22 mouse cellular contexts compared by ENCODE assay signal in the genomic region with DNA sequence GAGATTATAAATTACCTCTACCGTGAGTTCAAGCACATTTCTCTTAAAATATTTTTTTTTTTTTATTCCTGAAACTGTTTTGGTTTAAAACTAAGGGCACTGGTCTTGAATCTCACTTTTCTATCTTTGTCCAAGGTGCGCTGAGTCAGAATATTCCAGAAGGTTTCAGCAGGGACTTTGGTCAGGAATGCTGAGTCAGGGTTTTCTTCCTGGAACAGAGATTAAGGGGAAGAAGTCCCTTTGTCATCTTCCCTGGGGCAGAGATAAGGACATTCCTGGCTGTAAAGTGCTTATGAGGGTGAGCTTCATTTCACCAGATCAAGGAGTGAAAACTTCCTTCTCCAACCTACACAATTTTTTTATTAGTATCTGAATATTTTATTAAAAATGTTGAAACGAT. TPM values are rescaled to one million over a fixed set of nuclear protein-coding genes. Genes with fewer than 3 reads are reported as not detected.
DNase-seq lines count a peak whose midpoint lies in the region; ATAC-seq and TF ChIP-seq lines count a peak whose summit lies in the region.
"Had no signal": no experiment of that assay in that cellular context is flagged by ENCODE, and none has a peak within 500 bp of the region (broad histone marks: within the 10 kb centered on the region; RNA-seq: fewer than 3 reads in every experiment).

No protein-coding gene starts in this region.

- no peaks in the 10 kb centered on the region for H3K79me2 ChIP-seq in CH12.LX (replicated peaks; ENCODE audit: control insufficient read depth, extremely low read depth, insufficient read depth, poor library complexity, severe bottlenecking)

- dilution Hi-C loops in CH12.LX (cut with MboI; ENCODE audit: extremely low pct_ligation_motif_present, extremely low pct_unique_long_range_greater_than_20kb, low sequenced_read_pairs): no loop called here

- H3K36me3 ChIP-seq in kidney, adult 2 months (ENCODE audit: control insufficient read depth, insufficient read depth, low read length): no peaks in the 10 kb centered on the region
- H3K36me3 ChIP-seq in CH12.LX (replicated peaks in 1 of 2; ENCODE audit: control insufficient read depth in 1 of 2, insufficient read depth in 1 of 2, low read length in 1 of 2) (no peaks in the 10 kb centered on the region), ES-E14 (ENCODE audit: control insufficient read depth, insufficient read depth, low read length, poor library complexity, severe bottlenecking) (no peaks in the 10 kb centered on the region)
- H3K36me3 ChIP-seq: embryonic facial prominence, embryonic 13.5 days; embryonic facial prominence, embryonic 15.5 days; forebrain, embryonic 15.5 days had no signal

- no peak for ATAC-seq in activated CD4-positive, CD25-positive, alpha-beta regulatory T cell, adult 4 months
- ATAC-seq in megakaryocyte progenitor cell, adult 5-6 weeks (replicated peaks; ENCODE audit: poor library complexity): no peak
- ATAC-seq: forebrain, embryonic 13.5 days; forebrain, embryonic 15.5 days; forebrain, postnatal 0 days had no signal

- H3K4me2 ChIP-seq in CH12.LX (ENCODE audit: insufficient read depth, low read depth, poor library complexity, severe bottlenecking): no peak overlapping the region
- H3K4me2 ChIP-seq: embryonic facial prominence, embryonic 13.5 days; embryonic facial prominence, embryonic 15.5 days; forebrain, embryonic 13.5 days; forebrain, embryonic 15.5 days had no signal

- no peak for TF ChIP-seq POLR2A in kidney, adult 2 months (IDR thresholded peaks at IDR 0.05; ENCODE audit: low read depth, low read length)
- TF ChIP-seq POLR2A in CH12.LX (IDR thresholded peaks at IDR 0.05; ENCODE audit: low read depth, low read length): no peak

- H3K4me3 ChIP-seq in kidney, adult 2 months (ENCODE audit: insufficient read depth, low read depth, low read length): no peak overlapping the region
- H3K4me3 ChIP-seq in CH12.LX (replicated peaks in 1 of 3; ENCODE audit: low read depth in 2 of 3, low read length in 2 of 3, poor library complexity in 1 of 3) (no peak overlapping the region), ES-E14 (ENCODE audit: insufficient read depth in 1 of 2, low read depth in 1 of 2, low read length in 2 of 2, poor library complexity in 1 of 2, severe bottlenecking in 1 of 2) (no peak overlapping the region)
- H3K4me3 ChIP-seq: embryonic facial prominence, embryonic 13.5 days; embryonic facial prominence, embryonic 15.5 days; erythroblast, embryonic 14.5 days; forebrain, embryonic 13.5 days; forebrain, embryonic 15.5 days had no signal

- DNase-seq in kidney, adult 2 months: peak; percentile 4
- DNase-seq in kidney, postnatal 25 days: no peak
- DNase-seq in CH12.LX (ENCODE audit: extremely low read depth): no peak
- DNase-seq in ES-E14 (ENCODE audit: low read depth, low spot score): no peak
- DNase-seq in yolk sac, embryonic 10.5 days (ENCODE audit: low spot score): peak; percentile 26
- DNase-seq: adrenal gland, adult 2 months; adrenal gland, postnatal 25 days; cerebellum, adult 11 months; cerebellum, adult 18-20 months; cerebellum, adult 8-10 months; cerebellum, adult 9-11 months; cerebellum, postnatal 36 days; embryo, embryonic 11 days; forebrain, postnatal 0 days had no signal

- no peak overlapping the region for H3K9ac ChIP-seq in CH12.LX (ENCODE audit: insufficient read depth, low read depth)
- no peak overlapping the region for H3K9ac ChIP-seq in ES-E14 (ENCODE audit: insufficient read depth, low read depth, low read length, poor library complexity, severe bottlenecking)
- H3K9ac ChIP-seq: embryonic facial prominence, embryonic 13.5 days; embryonic facial prominence, embryonic 15.5 days; forebrain, embryonic 13.5 days; forebrain, embryonic 15.5 days; forebrain, postnatal 0 days had no signal

- H3K9me3 ChIP-seq in CH12.LX (replicated peaks; ENCODE audit: low read length): no peaks in the 10 kb centered on the region
- no peaks in the 10 kb centered on the region for H3K9me3 ChIP-seq in ES-E14 (ENCODE audit: control insufficient read depth, insufficient read depth, low read depth, low read length)
- H3K9me3 ChIP-seq: embryonic facial prominence, embryonic 13.5 days; embryonic facial prominence, embryonic 15.5 days; forebrain, embryonic 13.5 days; forebrain, embryonic 15.5 days had no signal

- TF ChIP-seq CTCF in kidney, adult 2 months (conservative IDR thresholded peaks at IDR 0.05; ENCODE audit: insufficient read depth, insufficient read length, low read depth, low read length): no peak
- no peak for TF ChIP-seq CTCF in CH12.LX (conservative IDR thresholded peaks at IDR 0.05 in 1 of 2, IDR thresholded peaks at IDR 0.05 in 1 of 2; ENCODE audit: low read depth in 2 of 2, low read length in 2 of 2)

- in situ Hi-C loops in CH12.LX (cut with MboI; ENCODE audit: low pct_ligation_motif_present, low pct_unique_long_range_greater_than_20kb, low sequenced_read_pairs): no loop called here
- in situ Hi-C loops in ES-E14 (cut with MboI; ENCODE audit: low sequenced_read_pairs in 2 of 2, unreplicated experiment in 2 of 2): no loop called here

- no peak for TF ChIP-seq EP300 in CH12.LX (IDR thresholded peaks at IDR 0.05; ENCODE audit: low read length)

- no peaks in the 10 kb centered on the region for H3K27me3 ChIP-seq in kidney, adult 2 months (replicated peaks; ENCODE audit: control insufficient read depth, insufficient read depth, low read length)
- no peaks in the 10 kb centered on the region for H3K27me3 ChIP-seq in CH12.LX (replicated peaks)
- H3K27me3 ChIP-seq: embryonic facial prominence, embryonic 13.5 days; embryonic facial prominence, embryonic 15.5 days; forebrain, embryonic 13.5 days; forebrain, embryonic 15.5 days; Patski had no signal

- 81% methylated on average over 3 of the region's 3 CpGs for WGBS in kidney, adult 2 months

- no peak for TF ChIP-seq RAD21 in CH12.LX (IDR thresholded peaks at IDR 0.05; ENCODE audit: low read depth, low read length)

- no peaks in the 10 kb centered on the region; the same call in 1 of the 2 replicates for H3K4me1 ChIP-seq in kidney, adult 2 months (ENCODE audit: control insufficient read depth, insufficient read depth, low read length)
- H3K4me1 ChIP-seq in CH12.LX (ENCODE audit: control insufficient read depth in 1 of 2, insufficient read depth in 2 of 2): no peaks in the 10 kb centered on the region
- H3K4me1 ChIP-seq in ES-E14 (ENCODE audit: control insufficient read depth in 2 of 2, insufficient read depth in 2 of 2, low read length in 2 of 2, poor library complexity in 1 of 2): no peaks in the 10 kb centered on the region
- H3K4me1 ChIP-seq: embryonic facial prominence, embryonic 13.5 days; forebrain, embryonic 15.5 days had no signal

- H3K27ac ChIP-seq in kidney, adult 2 months (ENCODE audit: insufficient read depth, low read depth, low read length): no peak overlapping the region
- H3K27ac ChIP-seq in CH12.LX (ENCODE audit: insufficient read depth, low read depth) (no peak overlapping the region), ES-E14 (ENCODE audit: insufficient read depth, low read depth, low read length, poor library complexity, severe bottlenecking) (no peak overlapping the region)
- H3K27ac ChIP-seq: embryonic facial prominence, embryonic 13.5 days; embryonic facial prominence, embryonic 15.5 days; forebrain, embryonic 13.5 days; forebrain, embryonic 15.5 days had no signal

TF ChIP-seq in CH12.LX, 34 proteins besides CTCF, POLR2A, EP300 and RAD21:
- TF ChIP-seq ETS1 (conservative IDR thresholded peaks at IDR 0.05; ENCODE audit: low read depth, low read length) (no peak), MAFK (IDR thresholded peaks at IDR 0.05; ENCODE audit: insufficient replicate concordance, low read length) (peak; percentile 89)

TF ChIP-seq in ES-E14, 5 proteins besides CTCF, POLR2A, EP300 and RAD21:
- TF ChIP-seq CHD2 (IDR thresholded peaks at IDR 0.05; ENCODE audit: low read depth, low read length): no peak
- peak; percentile 97 for TF ChIP-seq MAFK (IDR thresholded peaks at IDR 0.05; ENCODE audit: insufficient read depth, low read depth, low read length)

RNA-seq across cellular contexts. Expression of a gene that starts 46.7 kb away (rescaled TPM):
- 30.9 and 32.9 TPM in 2 replicates for polyA plus RNA-seq in kidney, adult 2 months (2012; rRNA removed)
- 34.0 and 39.0 TPM in 2 replicates for total RNA-seq in CH12.LX (2012; rRNA removed)
- total RNA-seq in CH12.LX (2014; rRNA removed): 53.8 and 56.1 TPM in 2 replicates
- polyA plus RNA-seq in CH12.LX (2012; ENCODE audit: insufficient read length, low read depth): 47.8 and 55.4 TPM in 2 replicates
- 24.5 and 40.1 TPM in 2 replicates for total RNA-seq in ES-E14 (2012; rRNA removed)
- 10 to 100 TPM; 28.9 to 40.0 TPM for polyA plus RNA-seq in activated CD4-positive, CD25-positive, alpha-beta regulatory T cell, adult 4 months (2017; shearing (Covaris generic))
- total RNA-seq in megakaryocyte progenitor cell, adult 5-6 weeks (2015): 43.7 and 47.6 TPM in 2 replicates
- 49.7 and 65.3 TPM in 2 replicates for total RNA-seq in megakaryocyte progenitor cell, adult 5-6 weeks (2017)

Comparison
In these comparisons a context has a peak if more than half of its experiments do, and no peak if none do; other contexts are left out.
1. DNase-seq: peak in kidney, adult 2 months (single experiment) and yolk sac, embryonic 10.5 days (single experiment); none in kidney, postnatal 25 days (0 of 2), CH12.LX (single experiment) and ES-E14 (single experiment).